Mouse (Mus musculus): ENCODE measurements around the gene Plscr5. TPM values are rescaled to one million over a fixed set of nuclear protein-coding genes. Genes with fewer than 3 reads are reported as not detected.

Gene Plscr5
- polyA plus RNA-seq (2017; shearing (Covaris generic)): not detected

DNA sequence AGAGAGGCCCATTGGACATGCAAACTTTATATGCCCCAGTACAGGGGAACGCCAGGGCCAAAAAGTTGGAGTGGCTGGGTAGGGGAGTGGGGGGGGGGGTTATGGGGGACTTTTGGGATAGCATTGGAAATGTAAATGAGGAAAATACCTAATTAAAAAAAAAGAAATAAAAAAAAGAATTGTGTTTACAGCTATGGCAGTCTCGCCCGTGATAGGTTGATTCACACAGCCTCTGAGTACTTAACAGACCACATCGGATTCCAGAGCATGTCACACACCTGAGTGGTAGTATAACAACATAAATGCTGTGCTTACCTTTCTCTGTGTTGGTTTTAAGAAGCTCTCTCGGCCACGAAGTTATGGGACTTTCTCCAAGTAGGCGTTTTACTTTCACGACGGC is at the start of gene Plscr5:
Gene Plscr5 (plus strand): TSS at position 301 of the 400 bp plus-strand sequence.

GRCm38 (mm10) chr9:92249447-92249852 is 56.7 kb downstream of the Plscr5 start, which contains the start of gene Plscr1:
TSS of gene Plscr1 (plus strand) at chr9:92249750.

Other genes starting within 250 kb of the Plscr5 start
- 10 to 100 TPM; 31.6 to 42.1 TPM for gene Plscr1, start 56.8 kb downstream of the Plscr5 start, polyA plus RNA-seq (2017; shearing (Covaris generic))
- not detected for gene Plscr2, start 82.7 kb downstream of the Plscr5 start, polyA plus RNA-seq (2017; shearing (Covaris generic))
- gene 1700057G04Rik, start 116.4 kb downstream of the Plscr5 start, polyA plus RNA-seq (2017; shearing (Covaris generic)): under 1 TPM in 1 of 2 experiments, not detected in 1; 0.82 TPM

All from activated CD4-positive, CD25-positive, alpha-beta regulatory T cell (primary cell).